In genomic region chr6:143144556-143144955, GRCm38 (mm10) we compare ENCODE assay signal across 14 mouse cellular contexts.
"Had no signal": no experiment of that assay in that cellular context is flagged by ENCODE, and none has a peak within 500 bp of the region (broad histone marks: within the 10 kb centered on the region; RNA-seq: fewer than 3 reads in every experiment).

No protein-coding gene starts in this region.

- H3K9ac ChIP-seq: limb, embryonic 15.5 days; liver, embryonic 12.5 days; liver, embryonic 15.5 days; stomach, embryonic 15.5 days had no signal

- H3K9me3 ChIP-seq: limb, embryonic 15.5 days; liver, embryonic 12.5 days; liver, embryonic 15.5 days; midbrain, embryonic 13.5 days; neural tube, embryonic 12.5 days; neural tube, embryonic 15.5 days; stomach, embryonic 15.5 days had no signal

- H3K4me3 ChIP-seq: neural tube, embryonic 12.5 days had no signal

- ATAC-seq: liver, embryonic 12.5 days had no signal

- H3K36me3 ChIP-seq: limb, embryonic 12.5 days; limb, embryonic 15.5 days; liver, embryonic 12.5 days; liver, embryonic 15.5 days; midbrain, embryonic 13.5 days; neural tube, embryonic 12.5 days; neural tube, embryonic 15.5 days; stomach, embryonic 15.5 days had no signal

- H3K4me1 ChIP-seq: stomach, embryonic 15.5 days had no signal

- H3K27ac ChIP-seq: left cerebral cortex, adult 2 months; limb, embryonic 12.5 days; limb, embryonic 15.5 days; liver, embryonic 12.5 days; liver, embryonic 15.5 days; macrophage; midbrain, embryonic 13.5 days; neural tube, embryonic 12.5 days; neural tube, embryonic 15.5 days; stomach, embryonic 15.5 days had no signal

- DNase-seq: lung, adult 2 months; lung, postnatal 14 days; right cerebral cortex, postnatal 14 days; thymus, postnatal 25 days had no signal

- H3K27me3 ChIP-seq: limb, embryonic 12.5 days; limb, embryonic 15.5 days; liver, embryonic 12.5 days; liver, embryonic 15.5 days; midbrain, embryonic 13.5 days; neural tube, embryonic 12.5 days; neural tube, embryonic 15.5 days; stomach, embryonic 15.5 days had no signal
